Mouse (Mus musculus): ENCODE data around the gene Ano10. TPM values are rescaled to one million over a fixed set of nuclear protein-coding genes. Genes with fewer than 3 reads are reported as not detected.

Ano10 gene
- polyA plus RNA-seq, 1 experiment from 2014 or later = 55.4 TPM

- H3K36me3 ChIP-seq (ENCODE audit: control insufficient read depth, insufficient read depth, low read length) = no peaks in the 10 kb centered on the region
- no peak overlapping the region for H3K4me3 ChIP-seq (ENCODE audit: low read depth, low read length)
- ATAC-seq (ENCODE audit: insufficient read depth, low FRiP score, low TSS enrichment) = no peak
- H3K9me3 ChIP-seq (ENCODE audit: control insufficient read depth, low read length) = no peaks in the 10 kb centered on the region
- H3K27me3 ChIP-seq (ENCODE audit: control insufficient read depth, insufficient read depth, low read length) = no peaks in the 10 kb centered on the region
- 73% methylated on average over 14 of the region's 14 CpGs for WGBS
- no peak overlapping the region for H3K4me2 ChIP-seq (ENCODE audit: low read depth)
- no peak for DNase-seq (ENCODE audit: low spot score)
- no peaks in the 10 kb centered on the region for H3K4me1 ChIP-seq (ENCODE audit: control insufficient read depth, insufficient read depth, low read length)
- H3K27ac ChIP-seq (ENCODE audit: low read depth, low read length) = no peak overlapping the region
- no peak overlapping the region for H3K9ac ChIP-seq (ENCODE audit: low read length)
These were observed 15.1 kb upstream of the Ano10 start for GRCm38 (mm10) chr9:122309013-122309980.

- Histone ChIP-seq H3K27ac (ENCODE audit: low read depth, low read length) (no peak overlapping the region), H3K36me3 (ENCODE audit: control insufficient read depth, insufficient read depth, low read length) (no peaks in the 10 kb centered on the region), H3K4me1 (ENCODE audit: control insufficient read depth, insufficient read depth, low read length) (no peaks in the 10 kb centered on the region), H3K9ac (ENCODE audit: low read length) (no peak overlapping the region), H3K27me3 (ENCODE audit: control insufficient read depth, insufficient read depth, low read length) (no peaks in the 10 kb centered on the region), H3K4me2 (ENCODE audit: low read depth) (no peak overlapping the region), H3K9me3 (ENCODE audit: control insufficient read depth, low read length) (no peaks in the 10 kb centered on the region), H3K4me3 (ENCODE audit: low read depth, low read length) (no peak overlapping the region)
- no peak for DNase-seq (ENCODE audit: low spot score)
- 88% methylated on average over 3 of the region's 3 CpGs for WGBS
- no peak for ATAC-seq (ENCODE audit: insufficient read depth, low FRiP score, low TSS enrichment)
These were observed 11.1 kb upstream of the Ano10 start for GRCm38 (mm10) chr9:122305302-122305701.

DNA sequence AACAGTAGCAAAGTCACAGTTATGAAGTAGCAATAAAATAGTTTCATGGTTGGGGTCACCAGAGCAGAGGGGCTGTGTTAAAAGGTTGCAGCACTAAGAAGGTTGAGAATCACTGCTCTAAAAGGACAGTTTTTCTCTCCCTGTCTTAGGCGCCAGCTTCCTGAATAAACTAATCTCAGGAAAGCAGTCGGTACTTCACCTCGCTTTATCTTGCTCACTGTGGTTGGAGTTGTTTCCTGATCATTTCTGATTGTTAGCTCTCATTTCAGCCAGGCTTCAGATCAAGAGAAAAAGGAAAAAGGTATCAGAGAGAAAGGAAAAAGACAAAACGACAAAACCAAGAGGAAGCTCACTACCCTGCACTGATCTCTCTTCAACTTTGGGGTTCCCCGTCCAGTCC lies 1.9 kb upstream of the Ano10 start:
- H3K4me3 ChIP-seq (ENCODE audit: low read depth, low read length) = no peak overlapping the region
- no peaks in the 10 kb centered on the region for H3K27me3 ChIP-seq (ENCODE audit: control insufficient read depth, insufficient read depth, low read length)
- WGBS = 95% methylated on average over 5 of the region's 5 CpGs
- no peak overlapping the region for H3K9ac ChIP-seq (ENCODE audit: low read length)
- no peaks in the 10 kb centered on the region for H3K9me3 ChIP-seq (ENCODE audit: control insufficient read depth, low read length)
- no peak overlapping the region for H3K27ac ChIP-seq (ENCODE audit: low read depth, low read length)
- no peak for ATAC-seq (ENCODE audit: insufficient read depth, low FRiP score, low TSS enrichment)
- H3K4me1 ChIP-seq (ENCODE audit: control insufficient read depth, insufficient read depth, low read length) = peaks cover 4% of the 10 kb centered on the region; the same call in 1 of the 2 replicates
- no peak overlapping the region for H3K4me2 ChIP-seq (ENCODE audit: low read depth)
- no peak for DNase-seq (ENCODE audit: low spot score)
- no peaks in the 10 kb centered on the region for H3K36me3 ChIP-seq (ENCODE audit: control insufficient read depth, insufficient read depth, low read length)

- no peak for ATAC-seq (ENCODE audit: insufficient read depth, low FRiP score, low TSS enrichment)
These were observed 1.2 kb upstream of the Ano10 start for GRCm38 (mm10) chr9:122295396-122295795.

GRCm38 (mm10) chr9:122293865-122294241 lies 370 bp downstream of the Ano10 start:
- Histone ChIP-seq H3K9ac (ENCODE audit: low read length) (peak overlapping the region; percentile 87), H3K27me3 (ENCODE audit: control insufficient read depth, insufficient read depth, low read length) (no peaks in the 10 kb centered on the region), H3K36me3 (ENCODE audit: control insufficient read depth, insufficient read depth, low read length) (no peaks in the 10 kb centered on the region), H3K4me3 (ENCODE audit: low read depth, low read length) (peak overlapping the region; percentile 78), H3K9me3 (ENCODE audit: control insufficient read depth, low read length) (no peaks in the 10 kb centered on the region), H3K4me2 (ENCODE audit: low read depth) (peak overlapping the region; percentile 65), H3K4me1 (ENCODE audit: control insufficient read depth, insufficient read depth, low read length) (peaks cover 4% of the 10 kb centered on the region; the same call in 1 of the 2 replicates), H3K27ac (ENCODE audit: low read depth, low read length) (peak overlapping the region; percentile 58; the same call in 1 of the 2 replicates)
- WGBS = under 1% methylated on average over 23 of the region's 23 CpGs
- DNase-seq (ENCODE audit: low spot score) = no peak
- ATAC-seq (ENCODE audit: insufficient read depth, low FRiP score, low TSS enrichment) = peak; percentile 81

More at GRCm38 (mm10) chr9:122295396-122295795, 1.2 kb upstream of the Ano10 start:
- H3K4me1 ChIP-seq (ENCODE audit: control insufficient read depth, insufficient read depth, low read length) = peaks cover 4% of the 10 kb centered on the region; the same call in 1 of the 2 replicates
- no peaks in the 10 kb centered on the region for H3K27me3 ChIP-seq (ENCODE audit: control insufficient read depth, insufficient read depth, low read length)
- H3K36me3 ChIP-seq (ENCODE audit: control insufficient read depth, insufficient read depth, low read length) = no peaks in the 10 kb centered on the region
- no peak for DNase-seq (ENCODE audit: low spot score)
- no peak overlapping the region for H3K4me3 ChIP-seq (ENCODE audit: low read depth, low read length)
- H3K27ac ChIP-seq (ENCODE audit: low read depth, low read length) = no peak overlapping the region
- H3K4me2 ChIP-seq (ENCODE audit: low read depth) = no peak overlapping the region
- no peak overlapping the region for H3K9ac ChIP-seq (ENCODE audit: low read length)
- H3K9me3 ChIP-seq (ENCODE audit: control insufficient read depth, low read length) = no peaks in the 10 kb centered on the region

DNA sequence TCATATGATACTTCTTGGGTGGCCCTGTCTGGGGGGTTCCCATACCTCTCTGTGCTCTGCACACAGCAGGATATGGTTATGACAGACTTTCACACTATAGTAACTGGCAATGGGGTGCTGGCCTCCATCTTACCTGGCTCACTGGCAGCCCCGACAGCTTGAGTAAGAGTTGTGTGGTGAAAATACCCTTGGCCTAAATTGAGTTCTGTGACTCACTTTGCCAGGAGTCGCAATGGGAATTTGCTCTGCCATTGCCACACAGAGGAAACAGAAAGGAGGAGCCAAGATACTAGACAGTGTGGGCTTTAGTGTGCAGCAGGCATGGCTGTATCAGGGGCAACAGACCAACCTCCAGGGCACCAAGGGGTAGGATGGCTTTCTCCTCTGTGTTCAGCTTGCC lies 4.0 kb downstream of the Ano10 start:
- Histone ChIP-seq H3K9me3 (ENCODE audit: control insufficient read depth, low read length) (no peaks in the 10 kb centered on the region), H3K9ac (ENCODE audit: low read length) (no peak overlapping the region), H3K4me2 (ENCODE audit: low read depth) (no peak overlapping the region), H3K4me1 (ENCODE audit: control insufficient read depth, insufficient read depth, low read length) (peaks cover 7% of the 10 kb centered on the region; the same call in 1 of the 2 replicates), H3K4me3 (ENCODE audit: low read depth, low read length) (no peak overlapping the region), H3K27ac (ENCODE audit: low read depth, low read length) (no peak overlapping the region), H3K36me3 (ENCODE audit: control insufficient read depth, insufficient read depth, low read length) (no peaks in the 10 kb centered on the region), H3K27me3 (ENCODE audit: control insufficient read depth, insufficient read depth, low read length) (no peaks in the 10 kb centered on the region)
- ATAC-seq (ENCODE audit: insufficient read depth, low FRiP score, low TSS enrichment) (no peak), DNase-seq (ENCODE audit: low spot score) (no peak)
- WGBS = 82% methylated on average over 2 of the region's 2 CpGs

GRCm38 (mm10) chr9:122288416-122288815 lies 5.8 kb downstream of the Ano10 start:
- no peaks in the 10 kb centered on the region for H3K9me3 ChIP-seq (ENCODE audit: control insufficient read depth, low read length)
- no peak for ATAC-seq (ENCODE audit: insufficient read depth, low FRiP score, low TSS enrichment)
- 19% methylated on average over 3 of the region's 3 CpGs for WGBS

GRCm38 (mm10) chr9:122287526-122287925 lies 6.7 kb downstream of the Ano10 start:
- 94% methylated on average over 3 of the region's 3 CpGs for WGBS
- Histone ChIP-seq H3K9me3 (ENCODE audit: control insufficient read depth, low read length) (no peaks in the 10 kb centered on the region), H3K27me3 (ENCODE audit: control insufficient read depth, insufficient read depth, low read length) (no peaks in the 10 kb centered on the region), H3K36me3 (ENCODE audit: control insufficient read depth, insufficient read depth, low read length) (no peaks in the 10 kb centered on the region), H3K4me1 (ENCODE audit: control insufficient read depth, insufficient read depth, low read length) (peaks cover 5% of the 10 kb centered on the region; the same call in 1 of the 2 replicates), H3K4me3 (ENCODE audit: low read depth, low read length) (no peak overlapping the region), H3K9ac (ENCODE audit: low read length) (no peak overlapping the region), H3K4me2 (ENCODE audit: low read depth) (no peak overlapping the region), H3K27ac (ENCODE audit: low read depth, low read length) (no peak overlapping the region)
- no peak for ATAC-seq (ENCODE audit: insufficient read depth, low FRiP score, low TSS enrichment)
- no peak for DNase-seq (ENCODE audit: low spot score)

More at GRCm38 (mm10) chr9:122288416-122288815, 5.8 kb downstream of the Ano10 start:
- peaks cover 9% of the 10 kb centered on the region; the same call in 1 of the 2 replicates for H3K4me1 ChIP-seq (ENCODE audit: control insufficient read depth, insufficient read depth, low read length)
- H3K27ac ChIP-seq (ENCODE audit: low read depth, low read length) = no peak overlapping the region
- no peaks in the 10 kb centered on the region for H3K27me3 ChIP-seq (ENCODE audit: control insufficient read depth, insufficient read depth, low read length)
- H3K36me3 ChIP-seq (ENCODE audit: control insufficient read depth, insufficient read depth, low read length) = no peaks in the 10 kb centered on the region
- DNase-seq (ENCODE audit: low spot score) = no peak
- H3K9ac ChIP-seq (ENCODE audit: low read length) = no peak overlapping the region
- H3K4me3 ChIP-seq (ENCODE audit: low read depth, low read length) = no peak overlapping the region
- no peak overlapping the region for H3K4me2 ChIP-seq (ENCODE audit: low read depth)

Measured in neural tube, embryonic 11.5 days (tissue).